Comparison of ENCODE assay signal across 9 mouse cellular contexts in genomic region chr7:129680534-129681210, GRCm38 (mm10).
DNase-seq lines count a peak whose midpoint lies in the region; ATAC-seq lines count a peak whose summit lies in the region.
"Had no signal": no experiment of that assay in that cellular context is flagged by ENCODE, and none has a peak within 500 bp of the region (broad histone marks: within the 10 kb centered on the region; RNA-seq: fewer than 3 reads in every experiment).

No protein-coding gene starts in this region.

- H3K9ac ChIP-seq in embryonic facial prominence, embryonic 12.5 days, result no peak overlapping the region
- no peak overlapping the region for H3K9ac ChIP-seq in limb, embryonic 12.5 days (replicated peaks)
- H3K9ac ChIP-seq: heart, embryonic 15.5 days had no signal

- no peak overlapping the region for H3K4me2 ChIP-seq in embryonic facial prominence, embryonic 12.5 days (replicated peaks)
- H3K4me2 ChIP-seq in limb, embryonic 12.5 days, result no peak overlapping the region
- H3K4me2 ChIP-seq: heart, embryonic 15.5 days had no signal

- peak; percentile 45 to 55 for DNase-seq in cerebellum, postnatal 14 days
- DNase-seq in ovary, postnatal 36 days (ENCODE audit: low spot score), result peak; percentile 61
- DNase-seq in ovary, adult 18-20 months (ENCODE audit: low spot score), result no peak
- peak; percentile 41 for DNase-seq in retina, postnatal 1 day
- DNase-seq in layer of hippocampus, adult 11-12 months (ENCODE audit: low spot score), result no peak

- peaks cover 2% of the 10 kb centered on the region; the same call in 1 of the 2 replicates for H3K4me1 ChIP-seq in embryonic facial prominence, embryonic 12.5 days
- peaks cover 44% of the 10 kb centered on the region for H3K4me1 ChIP-seq in limb, embryonic 12.5 days (replicated peaks)

- H3K27ac ChIP-seq in embryonic facial prominence, embryonic 12.5 days, result no peak overlapping the region
- 0 out of 2 replicates have a peak overlapping the region, but pooled peaks have one; percentile 51 for H3K27ac ChIP-seq in limb, embryonic 12.5 days
- H3K27ac ChIP-seq: heart, embryonic 15.5 days had no signal

- H3K4me3 ChIP-seq in embryonic facial prominence, embryonic 12.5 days, result no peak overlapping the region
- no peak overlapping the region for H3K4me3 ChIP-seq in limb, embryonic 12.5 days (replicated peaks)
- H3K4me3 ChIP-seq: heart, embryonic 15.5 days had no signal

- H3K9me3 ChIP-seq in embryonic facial prominence, embryonic 12.5 days, result no peaks in the 10 kb centered on the region
- H3K9me3 ChIP-seq in limb, embryonic 12.5 days, result no peaks in the 10 kb centered on the region
- H3K9me3 ChIP-seq: heart, embryonic 15.5 days had no signal

- WGBS in embryonic facial prominence, embryonic 12.5 days, result 66% methylated on average over 10 of the region's 10 CpGs
- 23% methylated on average over 10 of the region's 10 CpGs for WGBS in limb, embryonic 12.5 days

- no peak for ATAC-seq in cerebellum, adult (ENCODE audit: insufficient number of reproducible peaks, low FRiP score, low TSS enrichment)
- ATAC-seq in embryonic facial prominence, embryonic 12.5 days (ENCODE audit: insufficient number of reproducible peaks, insufficient read depth, low FRiP score, low TSS enrichment), result peak; percentile 47; the same call in 1 of the 2 replicates
- no peak for ATAC-seq in limb, embryonic 12.5 days (ENCODE audit: insufficient number of reproducible peaks, insufficient read depth, low FRiP score, low TSS enrichment, low read depth)

- no peaks in the 10 kb centered on the region for H3K27me3 ChIP-seq in embryonic facial prominence, embryonic 12.5 days
- H3K27me3 ChIP-seq in limb, embryonic 12.5 days, result no peaks in the 10 kb centered on the region
- H3K27me3 ChIP-seq: heart, embryonic 15.5 days had no signal

- H3K36me3 ChIP-seq in embryonic facial prominence, embryonic 12.5 days, result no peaks in the 10 kb centered on the region
- H3K36me3 ChIP-seq in limb, embryonic 12.5 days, result no peaks in the 10 kb centered on the region
- H3K36me3 ChIP-seq: heart, embryonic 15.5 days had no signal

Comparison
In these comparisons a context has a peak if more than half of its experiments do, and no peak if none do; other contexts are left out.
1. DNase-seq: peak in cerebellum, postnatal 14 days (2 of 2), ovary, postnatal 36 days (single experiment) and retina, postnatal 1 day (single experiment); none in ovary, adult 18-20 months (single experiment) and layer of hippocampus, adult 11-12 months (single experiment).